Mouse (Mus musculus) hematopoietic stem cell, adult 5-6 weeks (primary cell): ENCODE data around the gene Anks3. TPM values are rescaled to one million over a fixed set of nuclear protein-coding genes. Genes with fewer than 3 reads are reported as not detected.

ENCODE experiments used
- ATAC-seq, 2 experiments: fragments of 125-278 bp in 1 of 2; replicated peaks in 1 of 2; 2 replicates each; pipeline ENCODE4 v1.8.0; 2016 to 2017; ENCODE audit warnings: inconsistent platforms in 2 of 2, mild to moderate bottlenecking in 2 of 2, moderate number of reproducible peaks in 2 of 2, low read depth in 1 of 2, moderate TSS enrichment in 1 of 2; ENCODE audit not compliant: low FRiP score in 2 of 2, poor library complexity in 2 of 2, severe bottlenecking in 2 of 2, insufficient read depth in 1 of 2, low TSS enrichment in 1 of 2
- total RNA-seq: library from RNA; stranded (forward); fragments of 172-1452, 232-1000 nt; gene quantifications from 2 replicates; pipeline ENCODE4 v1.2.3, GENCODE M21; 2017

Anks3 gene
- total RNA-seq, 1 experiment from 2014 or later = 26.9 TPM

DNA sequence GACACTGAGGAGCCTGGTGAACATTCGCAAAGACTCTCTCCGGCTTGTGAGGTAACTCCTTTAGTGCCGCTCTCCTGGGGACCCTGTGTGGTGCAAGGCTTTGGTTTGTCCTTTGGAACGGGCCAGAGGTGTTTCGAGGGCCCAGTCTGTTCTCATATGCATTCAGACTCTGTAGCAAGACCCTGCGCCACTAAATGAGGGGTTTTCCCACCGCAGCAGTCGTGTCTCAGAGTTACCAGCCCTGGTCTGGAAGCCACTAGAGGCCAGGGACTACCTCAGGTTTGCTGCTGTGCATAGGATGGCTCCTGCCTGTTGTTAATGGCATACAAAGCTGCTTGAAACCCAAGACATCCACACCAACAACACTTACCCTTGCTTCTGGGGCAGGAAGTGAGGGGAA, 53.2 kb downstream of the Anks3 start:
- no peak for ATAC-seq

DNA sequence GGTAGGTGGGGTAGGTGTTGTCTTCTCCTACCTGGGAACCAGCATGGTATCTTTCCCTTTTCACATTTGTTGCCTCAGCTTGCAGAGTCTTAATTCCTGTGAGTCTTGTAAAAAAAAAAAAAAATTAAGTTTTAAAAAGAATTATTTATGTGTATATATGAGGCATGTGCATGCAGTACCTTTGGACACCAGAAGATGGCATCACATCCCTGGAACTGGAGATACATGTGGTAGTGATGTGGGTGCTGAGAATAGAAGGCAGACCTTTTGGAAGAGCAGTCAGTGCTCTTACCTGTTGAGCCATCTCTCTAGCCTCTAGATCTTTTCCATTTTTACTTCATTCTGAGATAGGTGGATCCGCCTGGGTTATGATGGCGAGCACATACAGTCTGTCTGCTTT, 54.3 kb downstream of the Anks3 start:
- no peak for ATAC-seq

DNA sequence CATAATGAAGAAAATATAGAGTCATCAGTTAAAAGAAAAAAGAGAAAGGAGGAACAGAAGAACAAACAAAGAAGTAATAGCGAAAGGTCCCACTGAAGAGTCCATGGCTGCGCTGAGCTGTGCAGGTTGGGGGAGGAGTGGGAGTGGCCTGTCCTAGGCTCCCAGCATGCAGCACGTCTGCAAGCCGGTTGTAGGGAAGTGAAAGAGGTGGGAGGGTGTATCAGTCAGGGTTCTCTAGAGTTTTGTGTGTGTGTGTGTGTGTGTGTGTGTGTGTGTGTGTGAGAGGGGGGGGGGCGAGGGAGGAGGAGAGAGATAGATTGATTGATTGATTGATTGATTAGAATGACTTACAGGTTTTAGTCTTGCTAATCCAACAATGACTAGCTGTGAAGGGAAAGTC, 56.0 kb downstream of the Anks3 start:
- peak; percentile 65 to 75; a peak in 3 of 4 replicates for ATAC-seq

DNA sequence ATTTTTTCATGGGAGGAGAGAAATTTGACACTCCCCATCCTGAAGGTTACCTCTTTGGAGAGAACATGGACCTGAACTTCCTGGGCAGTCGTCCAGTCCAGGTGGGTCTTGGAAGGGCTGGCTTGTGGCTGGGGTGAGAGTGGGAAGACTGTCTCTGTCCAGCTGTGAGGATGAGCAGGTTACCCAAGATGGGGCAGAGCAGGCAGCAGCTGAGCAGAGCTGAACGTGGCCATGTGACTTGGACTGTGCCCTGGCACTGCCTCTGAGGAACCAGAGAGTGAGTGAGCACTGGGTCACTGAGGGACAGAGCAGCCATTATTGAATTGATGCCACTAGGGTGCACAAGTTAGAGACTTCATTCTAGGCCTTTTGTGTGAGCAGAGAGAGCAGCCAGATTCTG, 56.6 kb downstream of the Anks3 start:
- ATAC-seq = no peak

DNA sequence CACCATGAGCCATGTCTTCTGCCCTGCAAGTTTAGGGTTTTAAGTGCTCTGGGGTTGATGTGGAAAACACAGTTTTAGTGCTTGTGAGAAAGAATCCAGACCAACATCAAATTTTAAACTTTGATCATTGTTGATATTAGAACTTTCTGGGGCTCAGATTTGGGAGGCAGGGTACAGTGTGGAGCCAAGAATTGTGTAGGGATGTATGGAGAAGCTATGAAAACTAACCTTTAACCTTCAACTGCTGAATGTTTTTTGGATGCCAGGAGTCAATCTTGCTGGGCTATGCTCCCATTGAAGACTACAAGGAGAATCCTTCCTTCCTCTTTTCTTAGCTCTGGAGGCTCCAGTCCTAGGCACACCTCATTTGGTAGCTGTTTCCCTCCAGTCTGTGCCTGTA, 57.4 kb downstream of the Anks3 start:
- no peak for ATAC-seq

DNA sequence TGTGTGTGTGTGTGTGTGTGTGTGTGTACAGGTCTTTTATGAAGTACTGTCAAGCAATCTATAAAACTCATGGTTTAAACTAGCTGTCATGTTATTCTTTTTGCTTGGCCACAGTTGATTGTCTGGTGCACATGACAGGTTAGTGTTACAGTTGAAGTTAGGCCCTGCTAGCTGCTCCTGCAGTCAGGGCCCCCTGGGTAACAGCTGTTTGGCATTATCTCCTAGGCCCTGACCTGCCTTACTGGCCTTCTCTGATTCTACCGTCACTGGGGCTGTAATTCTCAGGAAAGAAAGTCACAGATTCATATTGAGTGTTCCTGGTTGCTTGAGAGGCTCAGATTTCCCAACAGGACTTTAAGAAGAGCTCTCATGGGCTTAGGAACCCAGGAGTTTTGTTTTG, 58.4 kb downstream of the Anks3 start:
- ATAC-seq = no peak

DNA sequence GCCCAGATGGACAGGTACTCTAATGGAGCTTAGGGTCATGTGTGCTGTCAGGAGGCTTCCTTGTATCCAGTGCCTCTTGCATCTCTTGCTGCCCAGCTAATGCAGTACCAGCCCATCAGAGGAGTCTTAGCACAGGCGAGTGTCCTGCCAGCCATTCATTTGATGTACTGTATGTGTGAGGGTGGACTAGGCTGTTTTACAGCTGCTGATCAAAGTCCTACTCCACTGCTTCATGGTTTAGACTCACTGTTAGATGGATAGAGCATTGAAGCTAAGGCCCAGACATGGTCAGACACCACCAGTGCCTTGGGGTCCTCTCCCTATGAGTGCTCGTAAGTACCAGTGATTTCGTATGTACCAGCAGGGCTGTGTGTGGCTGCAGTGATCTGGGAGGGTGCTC, 59.1 kb downstream of the Anks3 start:
- no peak for ATAC-seq

DNA sequence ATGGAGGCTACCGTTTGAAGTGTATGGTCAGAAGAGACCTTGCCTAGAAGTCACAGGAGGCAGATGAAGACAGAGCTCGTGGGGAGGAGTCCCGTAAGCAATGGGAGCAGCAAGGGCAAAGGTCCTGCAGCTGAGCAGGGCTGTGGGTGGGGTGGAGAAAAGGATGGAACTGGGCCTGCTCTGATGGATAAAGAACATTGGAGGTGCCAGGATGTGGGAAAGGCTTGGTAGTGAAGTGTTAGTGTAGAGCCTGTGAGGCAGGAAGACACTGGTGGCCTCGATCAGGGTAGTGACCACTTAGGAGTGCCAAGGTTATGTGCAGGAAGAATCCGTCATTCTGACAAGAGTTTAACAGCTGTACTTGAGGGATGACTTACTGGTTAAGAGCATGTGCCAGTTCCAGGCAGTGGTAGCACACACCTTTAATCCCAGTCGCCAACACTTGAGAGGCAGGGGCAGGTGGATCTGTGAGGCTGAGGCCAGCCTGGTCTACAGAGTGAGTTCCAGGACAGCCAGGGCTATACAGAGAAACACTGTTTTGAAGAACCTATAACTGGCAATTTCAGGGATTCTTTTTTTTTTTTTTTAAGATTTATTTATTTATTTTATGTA, 60.4 kb downstream of the Anks3 start:
- no peak for ATAC-seq

DNA sequence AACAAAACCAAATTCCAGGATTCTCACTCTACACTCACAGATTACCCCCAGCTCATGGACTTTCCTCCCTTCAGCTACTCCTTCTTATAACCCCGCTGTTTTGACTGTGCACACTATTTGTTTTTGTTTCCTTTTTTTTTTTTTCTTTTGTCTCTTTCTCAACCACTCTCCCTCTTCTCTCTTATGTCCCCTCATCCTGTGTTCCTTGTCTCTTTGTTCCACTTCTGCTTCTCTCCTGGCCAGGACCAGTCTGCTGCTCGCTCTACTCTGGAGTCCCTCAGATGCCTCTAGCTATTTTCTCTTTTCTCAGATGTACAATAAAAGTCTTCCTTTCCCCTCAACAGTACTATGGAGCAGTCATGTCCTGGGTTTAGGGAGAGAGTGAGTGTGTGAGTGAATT, 61.6 kb downstream of the Anks3 start:
- ATAC-seq = no peak

DNA sequence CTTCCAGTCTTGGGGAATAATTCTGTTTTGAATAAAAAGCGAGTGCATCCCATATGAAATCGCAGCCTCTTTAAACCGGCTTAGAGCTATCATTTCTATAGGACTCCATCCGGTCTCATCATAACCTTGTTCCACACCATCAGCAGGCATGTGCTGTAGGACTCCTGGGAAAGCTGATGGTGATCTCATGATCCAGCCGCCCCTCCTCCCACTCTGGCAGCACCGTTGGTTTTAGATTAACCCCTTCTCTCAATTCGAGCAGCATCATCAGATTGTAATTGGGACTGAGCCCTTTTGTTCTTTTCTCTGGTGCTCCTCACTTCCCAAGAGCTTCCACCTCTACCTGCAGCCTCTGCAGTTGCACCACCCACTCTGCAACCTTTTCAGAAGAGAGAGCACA, 62.8 kb downstream of the Anks3 start:
- no peak for ATAC-seq

DNA sequence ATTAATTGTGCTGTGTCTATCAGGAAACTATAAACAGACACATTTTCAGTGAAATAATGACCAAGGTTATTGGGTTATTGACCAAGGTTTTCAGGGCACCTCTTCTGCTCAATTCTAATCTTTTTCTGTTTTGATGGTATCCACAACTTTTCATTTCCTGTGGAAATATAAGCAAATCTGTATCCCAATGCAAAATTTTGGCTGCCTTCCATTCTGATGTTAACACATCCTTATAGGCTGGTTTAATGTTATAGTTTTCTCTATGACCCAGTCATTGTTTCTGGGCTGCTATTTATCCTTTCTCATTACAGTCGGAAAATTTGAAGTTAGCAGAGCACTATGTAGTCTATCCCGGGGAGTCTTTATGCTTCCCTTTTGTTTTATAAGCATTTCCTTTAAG, 64.3 kb downstream of the Anks3 start:
- ATAC-seq = no peak

DNA sequence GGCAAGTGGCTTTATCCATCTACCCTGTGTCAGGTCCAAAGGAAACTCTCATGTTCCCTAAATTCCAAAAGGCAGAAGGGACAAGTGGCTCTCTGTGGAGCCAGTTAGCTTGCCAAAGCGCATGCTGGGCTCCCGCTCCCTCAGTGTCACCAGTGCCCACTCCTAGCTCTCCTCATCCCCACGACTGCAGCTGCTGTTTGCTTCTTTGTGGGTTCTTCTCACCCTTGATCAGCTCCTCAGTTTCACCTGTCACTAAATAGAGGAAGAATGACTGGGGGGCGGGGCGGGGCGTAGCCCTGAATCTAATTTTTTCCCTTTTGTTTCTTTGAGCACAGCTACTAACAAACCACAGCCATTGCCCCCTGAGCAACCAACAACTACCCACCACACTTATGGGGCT, 65.1 kb downstream of the Anks3 start:
- ATAC-seq = no peak

DNA sequence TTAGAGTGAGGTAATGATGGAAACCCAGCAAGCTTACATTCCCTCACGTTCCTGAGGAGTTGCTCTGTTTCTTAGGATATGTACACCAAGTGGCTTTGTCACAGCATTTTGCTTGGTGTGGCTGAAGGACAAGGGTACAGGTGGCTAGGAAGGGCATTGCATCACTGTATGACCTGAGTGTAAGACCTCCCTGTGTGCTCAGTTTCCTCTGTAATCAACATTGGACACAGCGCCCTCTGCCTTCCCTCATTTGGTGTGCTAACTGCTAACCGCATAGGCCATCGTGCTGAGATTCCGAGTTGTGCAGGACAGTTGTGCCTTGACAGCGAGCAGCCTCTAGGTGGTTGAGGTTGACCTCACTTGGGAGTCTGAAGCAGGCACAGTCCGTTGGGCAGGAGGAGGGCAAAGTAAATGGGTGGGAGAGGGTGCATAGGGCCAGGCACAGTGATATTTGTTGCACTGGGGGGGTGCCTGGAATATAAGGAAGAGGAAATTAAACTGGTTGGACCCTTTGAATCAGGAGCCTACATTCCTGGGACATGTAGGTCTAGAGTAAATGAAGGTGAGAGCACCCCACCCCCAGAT, 66.8 kb downstream of the Anks3 start:
- no peak for ATAC-seq

DNA sequence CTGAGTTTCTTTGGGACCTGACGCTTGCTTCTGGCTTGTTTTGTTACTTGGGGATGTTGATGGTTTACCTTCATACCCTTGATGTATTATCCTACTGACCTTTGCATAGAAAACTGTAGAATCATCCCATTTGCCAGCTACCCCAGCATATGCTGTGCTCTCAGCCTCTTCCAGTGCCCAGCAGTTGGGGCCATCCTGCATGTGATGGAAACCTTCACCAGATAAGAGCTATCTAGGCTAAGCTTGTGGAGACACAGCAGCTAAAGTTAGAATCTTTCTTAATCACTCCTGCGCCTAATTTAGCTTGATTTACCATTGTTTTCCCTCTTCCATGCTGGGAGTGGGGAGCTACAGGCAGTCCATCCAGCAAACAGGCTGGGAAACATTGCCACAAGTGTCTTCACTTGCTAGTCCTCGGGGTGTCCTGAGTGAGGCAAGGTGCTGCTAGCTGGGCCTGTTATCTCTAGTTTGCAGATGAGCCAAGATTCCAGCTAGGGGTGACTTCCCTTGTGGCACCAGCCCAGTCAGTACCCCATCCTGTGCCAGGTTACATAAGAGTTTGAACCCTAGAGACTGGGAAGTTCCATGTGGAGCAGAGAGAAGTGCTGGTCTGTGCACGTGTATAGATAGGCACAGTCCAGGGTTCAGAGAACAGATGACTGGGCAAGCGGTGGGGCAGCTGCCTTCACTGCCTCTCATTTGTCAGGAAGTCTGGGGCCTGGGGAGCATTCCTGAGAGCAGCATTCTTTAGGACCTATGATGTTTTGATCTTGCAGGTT, 67.6 kb downstream of the Anks3 start:
- peak in 1 of 2 experiments; percentile 55; a peak in 2 of 4 replicates for ATAC-seq

DNA sequence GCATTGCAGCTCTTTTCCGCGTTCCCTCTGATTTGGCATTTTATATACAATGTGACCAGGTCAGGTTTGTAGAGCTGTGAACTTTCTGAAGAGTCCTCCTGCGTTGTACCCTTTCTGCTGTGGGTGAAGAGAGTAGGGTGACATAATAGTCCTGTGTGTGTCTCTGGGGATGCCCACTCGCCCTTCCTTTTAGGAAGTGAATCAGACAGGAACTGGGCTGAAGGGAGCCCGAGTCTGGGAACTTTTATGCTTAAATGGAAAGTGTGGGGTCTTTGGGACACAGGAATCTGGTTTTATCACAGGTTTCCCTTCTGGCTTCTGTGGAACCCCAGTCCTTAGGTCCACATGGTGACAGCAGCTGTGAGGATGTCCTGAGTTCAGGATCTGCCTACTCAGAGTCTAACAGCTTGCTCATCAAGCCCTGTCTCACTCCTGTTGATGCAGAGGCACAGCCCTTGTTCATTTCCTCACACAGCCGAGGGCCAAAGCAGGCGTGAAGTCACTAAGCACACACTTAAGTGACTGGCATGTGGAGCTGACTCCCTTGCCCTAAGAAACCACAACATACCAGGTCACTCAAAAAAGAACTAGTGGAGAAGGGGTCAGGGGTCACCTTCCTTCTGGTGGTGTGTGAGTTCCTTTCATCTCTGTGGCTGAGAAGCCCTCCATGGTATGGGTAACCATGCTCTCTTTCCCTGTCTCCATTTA, 69.7 kb downstream of the Anks3 start:
- no peak for ATAC-seq

DNA sequence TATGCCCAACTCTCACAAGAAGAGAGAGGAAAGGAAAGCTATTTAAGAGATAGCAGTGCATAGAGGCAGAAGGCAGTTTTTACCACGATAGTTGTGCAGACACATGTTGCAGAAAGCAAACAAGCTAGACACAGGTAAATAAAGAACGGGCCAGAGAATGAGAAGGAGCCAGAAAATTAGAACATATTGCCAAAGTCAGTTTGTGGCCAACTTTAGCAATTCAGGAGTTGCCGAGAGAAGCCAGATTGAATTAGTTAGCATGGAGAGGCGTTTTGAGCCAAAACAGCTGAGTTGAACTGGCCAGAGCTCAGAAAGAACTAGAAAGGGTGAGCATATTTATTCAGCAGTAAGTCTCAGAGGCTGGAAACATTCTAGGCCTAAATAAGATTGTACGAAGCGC, 71.8 kb downstream of the Anks3 start:
- ATAC-seq = no peak
